Mouse (Mus musculus): Measurements from ENCODE around the gene Casp3. TPM values are rescaled to one million over a fixed set of nuclear protein-coding genes. Genes with fewer than 3 reads are reported as not detected.

The Casp3 gene
- total RNA-seq, 2 experiments from 2014 or later: 2.4 to 3.0 TPM

DNA sequence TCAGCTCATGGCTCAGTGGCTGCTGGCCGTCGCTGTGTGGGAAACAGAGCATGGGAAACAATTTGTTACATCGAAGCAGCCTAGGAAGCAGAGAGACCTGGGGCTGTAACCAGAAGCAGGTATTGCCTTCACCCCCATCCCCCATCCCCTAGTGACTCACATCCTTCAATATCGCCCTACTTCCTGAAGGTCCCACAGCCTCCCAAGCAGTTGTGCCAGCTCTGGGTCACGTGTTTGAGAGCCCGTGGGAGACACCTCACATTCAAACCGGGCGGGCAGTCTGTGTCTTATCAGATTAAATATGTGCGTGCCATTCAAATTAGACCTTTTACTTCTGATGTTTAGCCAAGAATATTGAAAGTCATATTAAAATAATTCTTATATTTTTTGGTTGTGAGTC, 34.8 kb downstream of the Casp3 start:
- no peak for DNase-seq
- intact Hi-C loops (cut with DNase I): no loop called here

DNA sequence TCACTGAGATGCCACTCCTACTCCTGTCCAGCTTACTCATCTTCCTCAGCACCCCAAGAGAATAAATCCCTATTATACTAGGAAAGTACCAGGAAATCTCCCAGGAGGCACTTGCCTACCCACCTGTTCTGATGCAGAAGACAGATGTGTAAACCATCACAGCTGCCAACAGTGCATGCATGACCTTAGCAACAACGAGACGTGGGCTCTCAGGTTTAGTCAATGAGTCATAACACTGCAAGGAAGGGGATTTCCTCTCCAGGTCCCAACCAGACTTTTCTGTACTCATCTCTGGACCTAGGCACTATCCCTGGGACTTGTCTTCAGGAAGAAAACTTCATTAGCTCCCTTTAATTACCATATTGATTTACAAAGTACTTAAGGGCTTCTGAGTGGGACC, 38.8 kb downstream of the Casp3 start:
- intact Hi-C loops (cut with DNase I): no loop called here
- no peak for DNase-seq

DNA sequence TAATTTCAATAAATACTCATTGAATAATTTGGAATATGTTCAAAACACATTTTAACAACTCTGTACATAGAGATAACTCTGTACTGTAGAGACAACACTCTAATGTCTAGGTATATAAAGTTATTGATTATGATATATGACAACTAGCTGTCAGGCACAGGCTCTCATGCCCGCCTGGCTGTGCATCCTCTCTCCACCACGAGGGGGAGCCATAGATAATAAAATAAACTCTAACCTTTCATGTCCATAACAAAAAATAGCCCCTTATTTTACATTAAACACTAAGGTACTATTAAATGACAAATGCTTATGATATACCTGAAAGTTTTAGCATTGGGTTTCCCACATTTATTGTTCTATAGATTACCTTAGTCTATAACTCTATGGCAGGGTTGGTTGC, 54.4 kb downstream of the Casp3 start:
- intact Hi-C loops (cut with DNase I): loop anchor here (2.0 to 10.0 kb wide), 2 partner anchors 283 to 693 kb away; no protein-coding TSS in a partner anchor
- DNase-seq: peak; percentile 56 to 62

DNA sequence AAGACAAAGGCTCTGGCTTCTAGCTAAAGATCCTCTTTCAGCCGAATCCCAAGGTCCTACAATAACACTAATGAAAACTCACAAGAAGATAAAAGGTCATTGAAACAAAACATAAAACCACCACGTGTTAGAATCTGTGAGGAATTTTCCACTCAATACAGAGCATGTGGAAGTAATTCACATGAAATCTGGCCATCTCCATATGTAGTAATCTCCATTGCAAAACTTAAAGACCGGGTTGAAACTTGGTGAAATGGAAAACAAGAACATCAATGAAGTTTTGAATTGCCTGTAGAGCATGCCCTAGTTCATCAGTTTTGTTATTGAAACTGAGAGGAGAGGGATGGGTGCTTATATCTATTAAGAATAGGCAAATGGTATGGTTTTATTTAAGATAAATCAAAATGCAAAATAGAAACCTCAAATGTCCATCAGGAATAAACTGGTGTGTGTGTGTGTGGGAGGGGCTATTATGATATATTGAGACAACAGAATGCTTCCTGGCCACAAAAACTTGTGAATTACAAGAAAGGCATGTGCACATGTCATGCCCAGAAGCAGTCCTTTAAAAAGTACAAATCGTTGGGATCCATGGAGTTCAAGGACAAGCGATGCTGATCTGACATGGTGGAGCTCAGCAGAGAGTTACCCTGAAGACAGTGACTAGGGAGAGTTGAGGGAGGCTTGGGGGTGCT, 63.7 kb downstream of the Casp3 start:
- DNase-seq: no peak
- intact Hi-C loops (cut with DNase I): no loop called here

DNA sequence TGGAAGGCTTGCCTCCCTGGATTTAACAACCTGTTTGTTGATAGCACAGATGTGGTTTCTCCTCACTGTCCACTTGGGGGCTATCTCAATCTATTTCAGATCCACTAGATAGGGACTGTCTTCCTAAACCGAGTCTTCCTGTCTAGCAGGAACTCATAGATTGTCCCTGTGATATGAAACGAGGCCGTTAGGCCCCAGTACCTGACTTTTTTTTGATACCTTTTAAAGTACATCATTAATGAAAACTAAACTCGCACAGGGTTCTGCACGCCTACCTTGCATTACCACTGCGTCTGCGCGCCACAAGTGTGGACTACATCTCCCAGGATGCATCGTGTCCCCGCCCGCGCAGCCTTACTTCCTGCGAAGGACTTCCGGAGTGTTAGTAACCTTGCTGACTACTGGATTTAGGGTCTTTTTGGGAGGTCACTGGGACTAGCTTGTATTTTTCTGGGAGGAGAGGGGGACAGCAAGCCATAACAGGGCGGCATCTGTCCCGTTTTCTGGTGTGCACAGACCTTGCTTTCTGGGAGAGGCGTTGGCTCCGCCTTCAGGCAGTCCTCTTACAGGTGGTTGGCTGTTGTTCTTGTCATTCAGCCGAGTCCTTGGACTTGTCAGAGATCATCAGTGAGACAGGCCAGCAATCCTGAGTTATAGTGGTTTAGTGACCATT, 69.7 kb downstream of the Casp3 start:
- intact Hi-C loops (cut with DNase I): no loop called here
- peak; percentile 87 to 91 for DNase-seq

Other genes starting within 250 kb of the Casp3 start
- gene Acsl1, start 146.3 kb upstream of the Casp3 start, total RNA-seq (2021): 100 to 1,000 TPM; 260 to 328 TPM
- gene Cenpu, start 65.3 kb upstream of the Casp3 start, total RNA-seq (2021): under 1 TPM; 0.26 to 0.62 TPM
- gene Primpol, start 79 bp upstream of the Casp3 start, total RNA-seq (2021): 1 to 10 TPM in 1 of 2 experiments, under 1 TPM in 1; 0.99 to 1.6 TPM
- gene Irf2, start 122.4 kb downstream of the Casp3 start, total RNA-seq (2021): 10 to 100 TPM; 27.3 to 36.0 TPM

All from gastrocnemius, postnatal 36 days (tissue).